Mouse (Mus musculus) forebrain, embryonic 11.5 days (tissue): Measurements from ENCODE around the gene Slc1a2. TPM values are rescaled to one million over a fixed set of nuclear protein-coding genes. Genes with fewer than 3 reads are reported as not detected.

Experiments
- ATAC-seq: fragments of 200-750 bp; cut with Nextera tagmentation; replicated peaks from 2 replicates; pipeline ENCODE4 v1.8.0; 2017; ENCODE audit warnings: moderate TSS enrichment; ENCODE audit not compliant: low FRiP score
- DNase-seq: peaks from one replicate; pipeline ENCODE4 v3.0.0-alpha.2; 2017; ENCODE audit warnings: low spot score
- H3K27ac ChIP-seq: fragments of 300-500 bp; sonication (generic); 2 replicates; pipeline ENCODE4 v1.5.1; 2014; ENCODE audit warnings: low read depth, low read length
- H3K27me3 ChIP-seq: fragments of 300-500 bp; sonication (generic); 2 replicates; pipeline ENCODE4 v1.6.1; 2014; ENCODE audit warnings: mild to moderate bottlenecking, low read length, mixed read lengths; ENCODE audit not compliant: control insufficient read depth, insufficient read depth
- H3K36me3 ChIP-seq: fragments of 300-500 bp; sonication (generic); 2 replicates; pipeline ENCODE4 v1.6.1; 2014; ENCODE audit warnings: mild to moderate bottlenecking, low read length, moderate library complexity, mixed read lengths; ENCODE audit not compliant: control insufficient read depth, insufficient read depth
- H3K4me1 ChIP-seq: fragments of 300-500 bp; sonication (generic); replicated peaks from 2 replicates; pipeline ENCODE4 v1.6.1; 2014; ENCODE audit warnings: low read length, mixed read lengths; ENCODE audit not compliant: control insufficient read depth, insufficient read depth
- H3K4me2 ChIP-seq: fragments of 300-500 bp; sonication (generic); 2 replicates; pipeline ENCODE4 v1.6.1; 2014; ENCODE audit warnings: low read depth, mild to moderate bottlenecking, low read length, moderate library complexity, mixed read lengths; ENCODE audit not compliant: severe bottlenecking
- H3K4me3 ChIP-seq: fragments of 300-500 bp; sonication (generic); 2 replicates; pipeline ENCODE4 v1.5.1; 2014; ENCODE audit warnings: low read depth, low read length
- H3K9ac ChIP-seq: fragments of 300-500 bp; sonication (generic); 2 replicates; pipeline ENCODE4 v1.6.1; 2014; ENCODE audit warnings: low read length
- H3K9me3 ChIP-seq: fragments of 300-500 bp; sonication (generic); 2 replicates; pipeline ENCODE4 v1.6.1; 2016; ENCODE audit warnings: low read length, mixed read lengths; ENCODE audit not compliant: control insufficient read depth
- WGBS: fragments of 180-500 bp; shearing (Covaris S2); extraction: QIAGEN DNeasy Blood & Tissue Kit; methylation state at CpG from one replicate; pipeline ENCODE4 v1.1.7; 2014; 5-methylcytosine and 5-hydroxymethylcytosine counted together
- polyA plus RNA-seq: library from polyadenylated mRNA; unstranded; fragments of >200 nt; fragmentation: Nextera tagmentation; extraction: Ambion mirVana; gene quantifications from 2 replicates; pipeline ENCODE4 v1.2.1, GENCODE M21; 2014

Slc1a2 gene
- polyA plus RNA-seq, 1 experiment from 2014 or later = 7.7 TPM

GRCm38 (mm10) chr2:102635523-102636060 lies 22.9 kb upstream of the Slc1a2 start:
- Histone ChIP-seq H3K9ac (no peak overlapping the region), H3K4me1 (no peaks in the 10 kb centered on the region), H3K27ac (no peak overlapping the region), H3K27me3 (no peaks in the 10 kb centered on the region), H3K9me3 (no peaks in the 10 kb centered on the region), H3K4me2 (no peak overlapping the region), H3K36me3 (no peaks in the 10 kb centered on the region), H3K4me3 (no peak overlapping the region)
- 77% methylated on average over 3 of the region's 3 CpGs for WGBS
- DNase-seq = no peak
- no peak for ATAC-seq

GRCm38 (mm10) chr2:102636116-102636600 lies 22.3 kb upstream of the Slc1a2 start:
- DNase-seq = no peak

GRCm38 (mm10) chr2:102638140-102638539 lies 20.3 kb upstream of the Slc1a2 start:
- H3K4me1 ChIP-seq = no peaks in the 10 kb centered on the region
- WGBS = 74% methylated on average over 5 of the region's 5 CpGs
- H3K9me3 ChIP-seq = no peaks in the 10 kb centered on the region
- DNase-seq (no peak), ATAC-seq (no peak)
- no peak overlapping the region for H3K4me2 ChIP-seq
- H3K4me3 ChIP-seq = no peak overlapping the region
- no peaks in the 10 kb centered on the region for H3K27me3 ChIP-seq
- no peaks in the 10 kb centered on the region for H3K36me3 ChIP-seq
- no peak overlapping the region for H3K27ac ChIP-seq
- H3K9ac ChIP-seq = no peak overlapping the region

More at GRCm38 (mm10) chr2:102636116-102636600, 22.3 kb upstream of the Slc1a2 start:
- Histone ChIP-seq H3K9me3 (no peaks in the 10 kb centered on the region), H3K27ac (no peak overlapping the region), H3K4me1 (no peaks in the 10 kb centered on the region), H3K36me3 (no peaks in the 10 kb centered on the region), H3K9ac (no peak overlapping the region), H3K27me3 (no peaks in the 10 kb centered on the region), H3K4me3 (no peak overlapping the region), H3K4me2 (no peak overlapping the region)
- 94% methylated on average over 7 of the region's 7 CpGs for WGBS
- ATAC-seq = no peak

- DNase-seq (no peak), ATAC-seq (no peak)
- H3K9ac ChIP-seq = no peak overlapping the region
- H3K27ac ChIP-seq = no peak overlapping the region
- H3K9me3 ChIP-seq = no peaks in the 10 kb centered on the region
- no peaks in the 10 kb centered on the region for H3K27me3 ChIP-seq
- H3K4me1 ChIP-seq = no peaks in the 10 kb centered on the region
- WGBS = 75% methylated on average over 2 of the region's 2 CpGs
- H3K4me3 ChIP-seq = no peak overlapping the region
- H3K4me2 ChIP-seq = no peak overlapping the region
- no peaks in the 10 kb centered on the region for H3K36me3 ChIP-seq
Measured at GRCm38 (mm10) chr2:102638690-102639089, 19.8 kb upstream of the Slc1a2 start.

GRCm38 (mm10) chr2:102648845-102649500 lies 9.5 kb upstream of the Slc1a2 start:
- Histone ChIP-seq H3K4me1 (no peaks in the 10 kb centered on the region), H3K27me3 (no peaks in the 10 kb centered on the region), H3K36me3 (no peaks in the 10 kb centered on the region), H3K9me3 (no peaks in the 10 kb centered on the region), H3K27ac (no peak overlapping the region), H3K4me3 (no peak overlapping the region), H3K9ac (no peak overlapping the region), H3K4me2 (no peak overlapping the region)
- DNase-seq (no peak), ATAC-seq (no peak)
- 89% methylated on average over 10 of the region's 10 CpGs for WGBS

- Histone ChIP-seq H3K27ac (no peak overlapping the region), H3K9ac (no peak overlapping the region), H3K9me3 (no peaks in the 10 kb centered on the region), H3K36me3 (no peaks in the 10 kb centered on the region), H3K4me3 (no peak overlapping the region), H3K4me2 (no peak overlapping the region), H3K4me1 (no peaks in the 10 kb centered on the region), H3K27me3 (no peaks in the 10 kb centered on the region)
- no peak for ATAC-seq
- WGBS = 88% methylated on average over 4 of the region's 4 CpGs
- no peak for DNase-seq
Measured at GRCm38 (mm10) chr2:102650322-102650721, 8.1 kb upstream of the Slc1a2 start.

GRCm38 (mm10) chr2:102655966-102656725 lies 2.3 kb upstream of the Slc1a2 start:
- no peak for DNase-seq
- H3K9me3 ChIP-seq = no peaks in the 10 kb centered on the region
- peak overlapping the region; percentile 7; the same call in 1 of the 2 replicates for H3K27ac ChIP-seq
- H3K27me3 ChIP-seq = peaks cover 2% of the 10 kb centered on the region; the same call in 1 of the 2 replicates
- H3K4me3 ChIP-seq = no peak overlapping the region
- no peaks in the 10 kb centered on the region for H3K36me3 ChIP-seq
- peak; percentile 43 for ATAC-seq
- H3K9ac ChIP-seq = no peak overlapping the region
- H3K4me1 ChIP-seq = peaks cover 7% of the 10 kb centered on the region; the same call in 1 of the 2 replicates
- no peak overlapping the region for H3K4me2 ChIP-seq
- 30% methylated on average over 8 of the region's 8 CpGs for WGBS

- Histone ChIP-seq H3K36me3 (no peaks in the 10 kb centered on the region), H3K4me2 (peak overlapping the region; percentile 96; the same call in 1 of the 2 replicates), H3K4me3 (peak overlapping the region; percentile 68; the same call in 1 of the 2 replicates), H3K4me1 (peaks cover 15% of the 10 kb centered on the region), H3K27me3 (peaks cover 2% of the 10 kb centered on the region; the same call in 1 of the 2 replicates), H3K9me3 (no peaks in the 10 kb centered on the region), H3K27ac (peak overlapping the region; percentile 78; the same call in 1 of the 2 replicates), H3K9ac (no peak overlapping the region; the same call in 1 of the 2 replicates)
- WGBS = 3% methylated on average over 7 of the region's 7 CpGs
- ATAC-seq = peak; percentile 31
- DNase-seq = peak; percentile 61
Measured at GRCm38 (mm10) chr2:102657726-102658125, 733 bp upstream of the Slc1a2 start.
